Mouse (Mus musculus) cerebellum, postnatal 25 days (tissue): Measurements from ENCODE around the gene Dct.
A peak's percentile ranks its signal among the peaks of the same experiment; 100 is the strongest.

Source experiments
- DNase-seq, 2 experiments: peaks; one replicate each; pipeline ENCODE4 v3.0.0; 2021; ENCODE audit warnings: mixed read lengths in 2 of 2

The Dct gene

DNA sequence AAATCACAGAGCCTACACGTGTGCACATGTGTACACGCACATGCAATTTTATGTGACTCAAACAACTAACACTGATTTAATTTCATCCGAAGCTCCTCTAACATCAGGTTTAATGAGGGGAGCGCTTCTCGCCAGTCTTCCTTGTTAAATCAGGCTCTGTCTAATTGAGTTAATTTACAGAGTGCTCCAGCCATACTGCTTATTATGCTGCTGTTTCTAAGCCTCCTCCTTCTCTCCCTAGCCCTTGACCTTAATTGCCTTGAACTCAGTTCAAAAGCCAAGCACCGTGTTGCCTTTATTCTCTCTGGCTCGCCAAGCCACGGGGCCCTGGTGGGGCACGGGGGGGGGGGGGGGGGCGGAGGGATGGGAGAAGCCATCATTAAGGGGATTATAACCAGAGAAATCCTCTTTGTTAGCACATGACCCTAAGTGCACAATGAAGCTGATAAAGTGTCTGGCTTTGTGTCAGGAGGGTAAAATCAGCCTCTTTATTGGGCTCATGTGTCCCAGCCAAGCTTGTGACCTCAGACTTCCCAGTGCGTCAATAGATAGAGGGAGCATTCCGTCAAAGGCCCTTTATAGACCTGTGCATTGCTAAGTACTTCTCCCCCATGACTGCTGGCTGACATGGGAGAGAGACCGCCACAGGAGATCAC, at the start of gene Dct:
Dct (minus strand) TSS at position 270 of the 656 bp plus-strand sequence.
- DNase-seq = no peak

DNA sequence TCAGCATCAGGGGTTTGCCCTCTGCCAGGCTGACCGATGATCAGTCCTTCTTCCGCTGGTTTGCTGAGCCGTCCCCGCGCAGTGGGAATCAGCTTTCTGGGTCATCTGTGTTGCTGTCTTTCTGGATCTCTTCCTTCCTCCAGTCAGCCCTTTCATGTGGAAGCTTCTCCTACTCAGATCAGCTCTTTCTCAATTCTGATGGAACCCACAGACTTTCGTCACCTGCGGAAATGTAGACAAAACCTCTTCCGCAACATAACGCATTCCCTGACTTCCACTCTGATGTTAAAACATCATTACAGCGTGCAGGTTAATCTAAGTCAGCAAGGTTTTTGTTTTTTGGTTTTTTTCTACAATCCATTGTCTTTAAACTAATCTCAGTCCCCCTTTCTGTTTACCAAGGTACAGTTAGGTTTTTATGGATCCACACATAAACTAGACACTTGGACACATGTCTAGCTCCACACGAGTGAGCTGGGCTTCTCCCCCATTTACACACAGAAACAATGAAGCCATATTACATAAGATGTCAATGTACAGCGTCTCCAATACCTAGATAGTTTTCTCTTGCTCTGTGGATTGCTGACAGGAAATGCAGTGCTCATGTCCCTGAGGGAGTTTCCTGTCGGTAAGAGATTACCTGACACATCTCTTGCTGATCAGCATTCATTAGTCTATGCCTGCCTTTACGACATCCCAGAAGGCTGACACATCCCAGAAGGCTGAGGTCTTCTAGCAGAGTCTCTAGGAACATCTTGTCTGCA, 49.4 kb upstream of the Dct start:
- no peak for DNase-seq

DNA sequence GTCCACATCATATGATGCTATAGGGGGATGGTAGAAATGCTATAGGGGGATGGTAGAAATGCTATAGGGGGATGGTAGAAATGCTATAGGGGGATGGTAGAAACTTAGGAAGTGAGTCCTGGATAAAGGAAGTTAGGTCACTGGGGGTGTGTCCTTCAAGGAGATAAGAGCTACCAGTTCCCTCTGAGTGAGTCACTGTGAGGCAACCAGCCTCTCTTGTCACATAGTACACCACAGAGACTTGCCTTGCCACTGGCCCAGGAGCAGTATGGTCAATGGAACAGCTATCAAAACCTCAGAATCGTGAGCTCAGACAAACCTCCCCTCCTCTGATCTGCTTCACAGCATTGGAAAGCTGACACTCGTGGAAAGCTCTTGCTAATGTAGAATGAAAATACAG, 46.2 kb upstream of the Dct start:
- no peak for DNase-seq

GRCm38 (mm10) chr14:118089806-118090392, 37.9 kb upstream of the Dct start:
- no peak for DNase-seq

GRCm38 (mm10) chr14:118089215-118089805, 37.3 kb upstream of the Dct start:
- DNase-seq = peak; percentile 90 to 93

GRCm38 (mm10) chr14:118088437-118089207, 36.6 kb upstream of the Dct start:
- no peak for DNase-seq

GRCm38 (mm10) chr14:118086271-118087035, 34.4 kb upstream of the Dct start:
- DNase-seq = no peak

DNA sequence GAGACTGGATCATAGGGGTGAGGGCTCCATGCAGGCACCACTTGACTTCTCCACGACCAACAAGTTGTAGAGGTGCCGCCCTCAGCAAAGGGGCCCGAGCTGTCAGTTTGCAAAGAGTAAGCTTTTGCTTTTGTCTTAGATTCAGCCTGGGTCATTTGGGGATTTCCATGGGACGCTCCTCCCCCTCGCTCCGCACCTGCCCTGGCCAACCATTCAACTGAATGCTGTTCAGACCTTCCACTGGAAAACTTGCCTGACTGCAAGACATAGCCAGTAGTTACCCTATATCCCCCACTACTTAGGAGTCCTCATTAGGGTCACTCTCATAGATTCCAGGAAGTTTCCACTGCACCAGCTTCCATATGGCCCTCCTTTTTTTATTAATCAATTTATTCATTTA, 31.8 kb upstream of the Dct start:
- DNase-seq = no peak

- DNase-seq = no peak
Measured at GRCm38 (mm10) chr14:118080606-118081005, 28.6 kb upstream of the Dct start.

DNA sequence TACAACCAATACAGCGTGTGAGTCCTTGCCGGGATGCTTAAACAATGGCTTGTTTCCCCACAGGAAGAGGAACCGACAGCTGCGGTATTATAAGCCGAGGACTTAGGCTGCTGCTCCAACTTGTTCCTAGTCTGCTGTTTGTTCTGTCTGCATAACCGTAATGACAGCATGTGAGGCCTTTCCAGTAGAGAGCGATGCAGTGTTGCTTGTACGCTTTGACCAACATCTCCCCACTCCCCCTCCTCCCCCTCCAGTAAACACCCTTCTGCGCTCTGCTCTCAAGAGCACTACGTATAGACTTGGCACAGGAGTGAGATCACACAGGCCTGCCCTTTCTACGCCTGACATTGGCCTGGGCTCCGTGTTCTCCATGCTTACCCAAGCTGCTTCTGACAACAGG, 18.1 kb upstream of the Dct start:
- DNase-seq = no peak

DNA sequence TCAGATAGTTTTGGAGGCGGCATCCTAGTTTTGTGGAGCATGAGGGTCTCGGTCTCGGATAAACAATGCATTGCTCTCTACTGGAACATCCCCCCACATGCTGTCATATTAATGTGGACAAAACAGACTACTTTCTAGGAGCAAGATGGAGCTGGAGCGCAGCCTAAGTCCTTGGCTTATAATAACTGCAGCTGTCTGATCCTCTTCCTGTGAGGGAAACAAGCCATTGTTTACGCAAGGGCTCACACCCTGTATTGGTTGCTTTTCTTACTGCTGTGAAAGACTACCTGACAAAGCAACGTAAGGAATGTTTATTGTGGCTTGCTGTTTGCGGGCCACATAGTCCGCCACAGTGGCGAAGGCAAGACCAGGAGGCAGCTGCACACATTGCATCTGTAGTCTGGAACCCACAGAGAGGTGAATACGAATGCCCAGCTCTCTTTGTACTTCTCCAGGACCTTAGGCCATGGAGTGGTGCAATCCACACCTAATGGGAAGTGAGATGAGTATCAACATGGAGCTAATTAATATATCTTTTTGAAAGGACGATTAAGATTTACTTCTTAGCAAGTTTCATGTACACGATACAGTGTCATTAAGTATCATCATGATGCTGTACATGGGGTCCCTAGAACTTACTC, 17.5 kb upstream of the Dct start:
- DNase-seq = no peak

DNA sequence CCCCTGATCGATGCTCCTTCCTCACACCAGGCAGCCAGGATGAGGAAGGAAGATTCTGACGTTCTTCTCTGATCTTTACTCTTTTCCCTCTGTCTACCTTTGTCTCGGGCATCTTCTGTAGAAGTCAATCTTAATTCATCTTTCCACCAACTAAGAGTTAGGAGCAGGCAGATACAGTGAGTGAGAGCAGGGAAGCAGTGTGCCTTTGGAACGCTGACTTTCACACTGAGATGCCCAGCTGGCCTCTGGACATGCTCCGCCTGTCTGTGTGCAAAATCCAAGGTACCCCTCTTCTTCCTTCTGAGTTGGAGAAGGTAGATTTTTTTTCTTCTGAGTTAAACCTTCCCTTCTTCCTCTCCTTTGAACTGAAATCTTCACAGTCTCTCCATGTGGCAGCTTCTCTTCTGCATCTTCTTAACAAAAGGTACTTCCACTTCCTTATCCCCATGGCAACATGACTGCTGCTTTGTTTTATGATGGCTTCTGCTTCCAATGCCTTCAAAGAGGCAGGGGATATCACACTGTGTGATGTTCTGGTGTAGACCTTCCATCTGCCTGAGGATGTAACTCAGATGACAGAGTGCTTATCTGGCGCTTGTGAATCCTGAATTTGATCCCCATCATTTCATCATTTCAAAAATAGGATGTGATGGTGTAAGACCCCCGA, 9.9 kb upstream of the Dct start:
- no peak for DNase-seq

GRCm38 (mm10) chr14:118058581-118058886, 6.5 kb upstream of the Dct start:
- no peak for DNase-seq

- DNase-seq = no peak
Measured at GRCm38 (mm10) chr14:118057696-118058580, 5.9 kb upstream of the Dct start.

GRCm38 (mm10) chr14:118052770-118053169, 726 bp upstream of the Dct start:
- DNase-seq = no peak

DNA sequence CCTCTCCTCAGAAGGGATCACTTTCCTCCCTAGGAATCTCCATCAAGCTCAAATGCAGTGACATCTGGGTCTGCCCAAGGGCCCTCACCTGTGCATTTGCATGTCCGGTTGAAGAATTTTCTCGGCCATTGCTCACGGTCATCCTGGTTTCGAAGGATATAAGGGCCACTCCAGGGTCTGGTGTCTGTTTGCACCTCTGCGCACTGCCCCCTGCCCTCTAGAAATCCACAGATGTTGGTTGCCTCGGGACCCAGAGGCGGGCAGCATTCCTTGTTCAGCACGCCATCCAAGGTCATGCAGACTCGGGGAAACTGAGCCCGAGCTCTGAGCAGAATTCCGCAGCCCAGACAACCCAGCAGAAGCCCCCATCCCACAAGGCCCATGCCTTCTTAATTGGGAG, 648 bp downstream of the Dct start:
- no peak for DNase-seq

DNA sequence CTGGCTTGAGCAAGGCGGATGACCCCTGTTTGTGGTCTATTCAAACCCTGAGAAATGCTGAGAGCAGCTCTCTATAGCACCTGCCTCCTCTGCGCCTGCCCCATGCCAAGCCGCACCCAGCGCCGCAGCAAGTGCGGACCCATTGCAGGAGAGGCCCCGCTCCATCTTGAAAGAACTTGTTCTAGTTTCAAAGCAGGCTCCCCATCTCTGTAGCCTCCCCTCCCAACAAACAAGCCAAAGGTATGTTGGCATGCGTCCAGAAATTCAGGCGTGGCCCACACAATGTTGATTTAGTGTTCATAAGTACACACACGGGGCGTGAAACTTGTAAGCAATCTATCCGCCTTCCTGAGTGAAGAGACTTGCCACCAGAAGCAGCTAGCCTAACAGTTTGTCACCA, 1.1 kb downstream of the Dct start:
- DNase-seq = no peak

- no peak for DNase-seq
Measured at GRCm38 (mm10) chr14:118050431-118050830, 1.6 kb downstream of the Dct start.

DNA sequence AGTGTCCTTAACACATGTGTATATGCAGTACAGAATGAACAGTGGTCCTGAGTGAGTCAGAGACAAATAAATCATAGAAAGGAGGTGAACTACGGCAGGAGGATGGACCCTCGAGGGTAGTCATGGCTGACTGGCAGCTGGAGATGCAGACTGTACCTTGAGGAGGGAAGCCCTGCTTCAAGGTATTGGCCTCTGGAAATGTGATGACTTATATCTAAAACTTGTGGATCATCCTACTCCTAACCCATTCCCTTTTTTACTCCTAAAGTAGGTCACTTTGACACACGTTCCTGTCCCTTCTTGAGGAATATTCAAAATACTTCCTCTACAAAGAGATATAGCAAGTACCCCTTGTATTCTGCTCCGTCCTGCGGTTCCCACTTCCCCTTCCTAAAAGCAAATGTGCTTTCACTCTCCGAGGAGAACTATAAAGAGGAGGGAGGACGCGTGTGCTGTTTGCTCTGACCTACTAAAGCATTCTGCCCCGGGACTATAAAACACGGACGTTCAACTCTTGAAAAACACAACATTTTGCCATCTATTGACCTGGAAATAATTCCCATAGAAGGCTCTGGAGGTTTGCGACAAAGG, 2.3 kb downstream of the Dct start:
- DNase-seq = no peak

- peak; percentile 20 to 59 for DNase-seq
Measured at GRCm38 (mm10) chr14:118042963-118043362, 9.1 kb downstream of the Dct start.
